Mouse (Mus musculus) common myeloid progenitor, adult 5-6 weeks (primary cell): ENCODE measurements at regions not wholly inside any gene's neighbourhood (a gene's known extent, or its start where the extent isn't known, plus 50 kb on each side); places are given as distances from the start of the nearest gene placed in this dataset.

Source experiments
- ATAC-seq: replicated peaks from 2 replicates; pipeline ENCODE4 v1.8.0; 2016; ENCODE audit warnings: low read depth, mild to moderate bottlenecking, moderate TSS enrichment, inconsistent platforms; ENCODE audit not compliant: poor library complexity, severe bottlenecking

GRCm38 (mm10) chr17:81189996-81190395, 125.1 kb upstream of the Thumpd2 start:
- ATAC-seq, result peak; percentile 82

GRCm38 (mm10) chr17:81185685-81186084, 120.8 kb upstream of the Thumpd2 start:
- peak; percentile 67 for ATAC-seq

- no peak for ATAC-seq
These were observed 116.0 kb upstream of the Thumpd2 start for GRCm38 (mm10) chr17:81180813-81181424.

- ATAC-seq, result no peak
These were observed 111.4 kb upstream of the Thumpd2 start for GRCm38 (mm10) chr17:81176306-81176705.

- no peak for ATAC-seq
These were observed 111.0 kb upstream of the Thumpd2 start for GRCm38 (mm10) chr17:81175877-81176276.

GRCm38 (mm10) chr17:81172943-81173342, 108.1 kb upstream of the Thumpd2 start:
- ATAC-seq, result no peak

- no peak for ATAC-seq
These were observed 104.2 kb upstream of the Thumpd2 start for GRCm38 (mm10) chr17:81169118-81169517.

- no peak for ATAC-seq
These were observed 85.8 kb upstream of the Thumpd2 start for GRCm38 (mm10) chr17:81150730-81151129.

GRCm38 (mm10) chr17:81134702-81135101, 69.8 kb upstream of the Thumpd2 start:
- no peak for ATAC-seq

GRCm38 (mm10) chr17:81133227-81133626, 68.3 kb upstream of the Thumpd2 start:
- ATAC-seq, result no peak
